23 mouse cellular contexts compared by ENCODE assay signal in the genomic region with DNA sequence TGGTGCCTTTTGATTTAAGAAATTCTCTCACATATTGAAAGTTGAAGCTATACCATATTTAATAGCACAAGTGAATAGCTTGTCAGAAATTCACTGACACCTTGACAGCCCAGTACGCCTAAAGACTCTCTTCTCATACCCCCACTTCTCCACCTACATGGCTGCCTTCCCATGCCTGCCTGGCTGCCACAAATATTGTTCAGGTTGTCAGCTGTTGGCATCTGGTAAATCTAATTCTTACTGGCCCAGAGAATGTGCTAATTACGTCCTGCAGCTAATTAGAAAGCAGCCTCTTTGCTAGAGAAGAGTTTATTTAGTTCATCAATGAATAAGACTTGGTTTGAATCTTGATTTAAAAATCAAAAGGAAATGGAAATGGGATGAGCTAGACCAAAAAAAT.
DNase-seq lines count a peak whose midpoint lies in the region; ATAC-seq and TF ChIP-seq lines count a peak whose summit lies in the region.
"Had no signal": no experiment of that assay in that cellular context is flagged by ENCODE, and none has a peak within 500 bp of the region (broad histone marks: within the 10 kb centered on the region; RNA-seq: fewer than 3 reads in every experiment).

No protein-coding gene starts in this region.

- no peak for DNase-seq in forebrain, embryonic 11.5 days (ENCODE audit: low spot score)
- DNase-seq in forebrain, embryonic 14.5 days (ENCODE audit: low spot score) = peak; percentile 73
- no peak for DNase-seq in forebrain, postnatal 0 days
- peak; percentile 23 to 29 for DNase-seq in right cerebral cortex, postnatal 10 days (ENCODE audit: low spot score in 2 of 2)
- no peak for DNase-seq in right cerebral cortex, adult 2 months (ENCODE audit: low spot score in 2 of 2)
- DNase-seq: adrenal gland, adult 8-10 months; adrenal gland, postnatal 25 days; B cell, adult 2 months; cerebellum, adult 11-12 months; cerebellum, adult 2 months; cerebellum, adult 9-10 months; cerebellum, postnatal 10 days; cerebellum, postnatal 25 days had no signal

- H3K27me3 ChIP-seq in forebrain, embryonic 12.5 days = no peaks in the 10 kb centered on the region
- no peaks in the 10 kb centered on the region for H3K27me3 ChIP-seq in forebrain, embryonic 11.5 days (ENCODE audit: control insufficient read depth, insufficient read depth, low read length)
- H3K27me3 ChIP-seq in forebrain, embryonic 14.5 days (replicated peaks; ENCODE audit: control insufficient read depth, insufficient read depth, low read length) = no peaks in the 10 kb centered on the region
- H3K27me3 ChIP-seq in forebrain, postnatal 0 days (ENCODE audit: insufficient read depth, low read length) = no peaks in the 10 kb centered on the region
- H3K27me3 ChIP-seq in forebrain, embryonic 16.5 days (replicated peaks; ENCODE audit: control insufficient read depth, insufficient read depth, low read length) = no peaks in the 10 kb centered on the region
- H3K27me3 ChIP-seq in kidney, embryonic 16.5 days (ENCODE audit: insufficient read depth, low read length) = no peaks in the 10 kb centered on the region
- H3K27me3 ChIP-seq: CH12.LX; embryonic facial prominence, embryonic 12.5 days had no signal

- no peak overlapping the region for H3K4me2 ChIP-seq in forebrain, embryonic 12.5 days
- H3K4me2 ChIP-seq in forebrain, embryonic 11.5 days (ENCODE audit: low read depth, low read length, severe bottlenecking) = no peak overlapping the region
- H3K4me2 ChIP-seq in forebrain, embryonic 14.5 days (ENCODE audit: low read length) = no peak overlapping the region
- H3K4me2 ChIP-seq in forebrain, postnatal 0 days (ENCODE audit: low read depth) = no peak overlapping the region
- no peak overlapping the region for H3K4me2 ChIP-seq in forebrain, embryonic 16.5 days (ENCODE audit: low read length)
- H3K4me2 ChIP-seq in kidney, embryonic 16.5 days (replicated peaks; ENCODE audit: low read depth, low read length) = no peak overlapping the region
- H3K4me2 ChIP-seq: embryonic facial prominence, embryonic 12.5 days had no signal

- WGBS in forebrain, embryonic 12.5 days = 45% methylated on average over 2 of the region's 2 CpGs
- WGBS in forebrain, embryonic 11.5 days = 69% methylated on average over 2 of the region's 2 CpGs
- 17% methylated on average over 2 of the region's 2 CpGs for WGBS in forebrain, embryonic 14.5 days
- 16% methylated on average over 2 of the region's 2 CpGs for WGBS in forebrain, postnatal 0 days
- WGBS in forebrain, embryonic 16.5 days = 17% methylated on average over 2 of the region's 2 CpGs
- 78% methylated on average over 2 of the region's 2 CpGs for WGBS in kidney, embryonic 16.5 days

- H3K4me3 ChIP-seq in forebrain, embryonic 12.5 days (replicated peaks) = no peak overlapping the region
- no peak overlapping the region for H3K4me3 ChIP-seq in forebrain, embryonic 11.5 days (ENCODE audit: low read depth, low read length)
- H3K4me3 ChIP-seq in forebrain, embryonic 14.5 days (ENCODE audit: low read depth, low read length) = no peak overlapping the region
- H3K4me3 ChIP-seq in forebrain, postnatal 0 days (ENCODE audit: low read depth, low read length) = no peak overlapping the region
- no peak overlapping the region for H3K4me3 ChIP-seq in forebrain, embryonic 16.5 days (replicated peaks; ENCODE audit: low read length)
- H3K4me3 ChIP-seq in kidney, embryonic 16.5 days (ENCODE audit: low read length) = no peak overlapping the region
- H3K4me3 ChIP-seq: embryonic facial prominence, embryonic 10.5 days; embryonic facial prominence, embryonic 12.5 days had no signal

- TF ChIP-seq CTCF in forebrain, postnatal 0 days (IDR thresholded peaks at IDR 0.05; ENCODE audit: low read depth) = no peak

- no peaks in the 10 kb centered on the region for H3K4me1 ChIP-seq in forebrain, embryonic 12.5 days
- H3K4me1 ChIP-seq in forebrain, embryonic 11.5 days (replicated peaks; ENCODE audit: control insufficient read depth, insufficient read depth, low read length) = no peaks in the 10 kb centered on the region
- no peaks in the 10 kb centered on the region for H3K4me1 ChIP-seq in forebrain, embryonic 14.5 days (ENCODE audit: control insufficient read depth, insufficient read depth, low read length)
- H3K4me1 ChIP-seq in forebrain, postnatal 0 days (ENCODE audit: insufficient read depth) = no peaks in the 10 kb centered on the region
- H3K4me1 ChIP-seq in forebrain, embryonic 16.5 days (replicated peaks; ENCODE audit: control insufficient read depth, insufficient read depth, low read length) = 0 out of 2 replicates have a peak, but pooled peaks cover 2% of the 10 kb centered on the region
- no peaks in the 10 kb centered on the region for H3K4me1 ChIP-seq in kidney, embryonic 16.5 days (ENCODE audit: insufficient read depth, low read length)
- H3K4me1 ChIP-seq: embryonic facial prominence, embryonic 10.5 days; embryonic facial prominence, embryonic 12.5 days had no signal

- 0 out of 2 replicates have a peak, but pooled peaks have one; percentile 41 for ATAC-seq in forebrain, embryonic 12.5 days (ENCODE audit: low FRiP score)
- ATAC-seq in forebrain, embryonic 11.5 days (replicated peaks; ENCODE audit: low FRiP score) = no peak
- peak; percentile 90 for ATAC-seq in forebrain, embryonic 14.5 days
- ATAC-seq in forebrain, postnatal 0 days = no peak
- peak; percentile 70; the same call in 1 of the 2 replicates for ATAC-seq in forebrain, embryonic 16.5 days
- no peak for ATAC-seq in kidney, embryonic 16.5 days (ENCODE audit: low FRiP score, low TSS enrichment)
- ATAC-seq: activated CD4-positive, CD25-positive, alpha-beta regulatory T cell, adult 4 months; CD4-positive, CD25-positive, alpha-beta regulatory T cell, adult 4 months; Patski had no signal

- H3K9ac ChIP-seq in forebrain, embryonic 12.5 days = no peak overlapping the region
- no peak overlapping the region for H3K9ac ChIP-seq in forebrain, embryonic 11.5 days (ENCODE audit: low read length)
- H3K9ac ChIP-seq in forebrain, embryonic 14.5 days (ENCODE audit: low read length) = no peak overlapping the region
- H3K9ac ChIP-seq in forebrain, postnatal 0 days = no peak overlapping the region
- no peak overlapping the region for H3K9ac ChIP-seq in forebrain, embryonic 16.5 days (replicated peaks; ENCODE audit: low read depth, low read length)
- no peak overlapping the region for H3K9ac ChIP-seq in kidney, embryonic 16.5 days (replicated peaks; ENCODE audit: low read length)
- H3K9ac ChIP-seq: embryonic facial prominence, embryonic 12.5 days had no signal

- no peak overlapping the region for H3K27ac ChIP-seq in forebrain, embryonic 12.5 days
- H3K27ac ChIP-seq in forebrain, embryonic 11.5 days (ENCODE audit: low read depth, low read length) = no peak overlapping the region
- H3K27ac ChIP-seq in forebrain, embryonic 14.5 days (ENCODE audit: low read depth, low read length) = no peak overlapping the region
- no peak overlapping the region for H3K27ac ChIP-seq in forebrain, postnatal 0 days (ENCODE audit: low read depth, low read length)
- no peak overlapping the region for H3K27ac ChIP-seq in forebrain, embryonic 16.5 days (ENCODE audit: low read length)
- H3K27ac ChIP-seq in kidney, embryonic 16.5 days (ENCODE audit: low read length) = no peak overlapping the region
- H3K27ac ChIP-seq: embryonic facial prominence, embryonic 10.5 days; embryonic facial prominence, embryonic 12.5 days had no signal

- no peaks in the 10 kb centered on the region for H3K9me3 ChIP-seq in forebrain, embryonic 12.5 days
- no peaks in the 10 kb centered on the region for H3K9me3 ChIP-seq in forebrain, embryonic 11.5 days (ENCODE audit: control insufficient read depth, low read length)
- H3K9me3 ChIP-seq in forebrain, embryonic 14.5 days (replicated peaks; ENCODE audit: control insufficient read depth, low read length) = no peaks in the 10 kb centered on the region
- no peaks in the 10 kb centered on the region for H3K9me3 ChIP-seq in forebrain, postnatal 0 days (ENCODE audit: low read length)
- H3K9me3 ChIP-seq in forebrain, embryonic 16.5 days (ENCODE audit: control insufficient read depth, low read length) = no peaks in the 10 kb centered on the region
- no peaks in the 10 kb centered on the region for H3K9me3 ChIP-seq in kidney, embryonic 16.5 days (ENCODE audit: low read length)
- H3K9me3 ChIP-seq: embryonic facial prominence, embryonic 10.5 days; embryonic facial prominence, embryonic 12.5 days had no signal

- no peaks in the 10 kb centered on the region for H3K36me3 ChIP-seq in forebrain, embryonic 12.5 days (replicated peaks)
- no peaks in the 10 kb centered on the region for H3K36me3 ChIP-seq in forebrain, embryonic 11.5 days (ENCODE audit: control insufficient read depth, insufficient read depth, low read length)
- no peaks in the 10 kb centered on the region for H3K36me3 ChIP-seq in forebrain, embryonic 14.5 days (ENCODE audit: control insufficient read depth, insufficient read depth, low read length)
- no peaks in the 10 kb centered on the region for H3K36me3 ChIP-seq in forebrain, postnatal 0 days (ENCODE audit: insufficient read depth)
- H3K36me3 ChIP-seq in forebrain, embryonic 16.5 days (ENCODE audit: control insufficient read depth, insufficient read depth) = no peaks in the 10 kb centered on the region
- no peaks in the 10 kb centered on the region for H3K36me3 ChIP-seq in kidney, embryonic 16.5 days (ENCODE audit: insufficient read depth, low read length)
- H3K36me3 ChIP-seq: embryonic facial prominence, embryonic 10.5 days; embryonic facial prominence, embryonic 12.5 days; G1E had no signal

Comparison
In these comparisons a context has a peak if more than half of its experiments do, and no peak if none do; other contexts are left out.
1. ATAC-seq: peak in forebrain, embryonic 12.5 days (single experiment), forebrain, embryonic 14.5 days (single experiment) and forebrain, embryonic 16.5 days (single experiment); none in forebrain, embryonic 11.5 days (single experiment), forebrain, postnatal 0 days (single experiment) and kidney, embryonic 16.5 days (single experiment).
2. DNase-seq: peak in forebrain, embryonic 14.5 days (single experiment) and right cerebral cortex, postnatal 10 days (2 of 2); none in forebrain, embryonic 11.5 days (single experiment), forebrain, postnatal 0 days (single experiment) and right cerebral cortex, adult 2 months (0 of 2).